Mouse (Mus musculus) gastrocnemius, postnatal 25 days (tissue): ENCODE measurements at regions not wholly inside any gene's neighbourhood (a gene's known extent, or its start where the extent isn't known, plus 50 kb on each side); places are given as distances from the start of the nearest gene placed in this dataset.

ENCODE experiments used
- DNase-seq: peaks from one replicate; pipeline ENCODE4 v3.0.0; 2022

GRCm38 (mm10) chr8:128559004-128559662 is 126.3 kb upstream of the Itgb1 start:
- no peak for DNase-seq

- DNase-seq: no peak
Measured at GRCm38 (mm10) chr8:128560418-128560817, 125.0 kb upstream of the Itgb1 start.

GRCm38 (mm10) chr8:128561016-128561415 is 124.4 kb upstream of the Itgb1 start:
- no peak for DNase-seq

- peak; percentile 54 for DNase-seq
Measured at GRCm38 (mm10) chr8:128562625-128563024, 122.8 kb upstream of the Itgb1 start.

- peak; percentile 8 for DNase-seq
Measured at GRCm38 (mm10) chr8:128563744-128564143, 121.7 kb upstream of the Itgb1 start.

GRCm38 (mm10) chr8:128572291-128572690 is 113.2 kb upstream of the Itgb1 start:
- no peak for DNase-seq

GRCm38 (mm10) chr8:128594114-128594513 is 91.3 kb upstream of the Itgb1 start:
- DNase-seq: no peak

- peak; percentile 28 for DNase-seq
Measured at GRCm38 (mm10) chr8:128594780-128595179, 90.7 kb upstream of the Itgb1 start.

GRCm38 (mm10) chr8:128605588-128605987 is 79.9 kb upstream of the Itgb1 start:
- DNase-seq: no peak

GRCm38 (mm10) chr8:128608876-128609275 is 76.6 kb upstream of the Itgb1 start:
- DNase-seq: no peak

- no peak for DNase-seq
Measured at GRCm38 (mm10) chr8:128612607-128613006, 72.8 kb upstream of the Itgb1 start.

- DNase-seq: no peak
Measured at GRCm38 (mm10) chr8:128617854-128618253, 67.6 kb upstream of the Itgb1 start.

GRCm38 (mm10) chr8:128619086-128619485 is 66.4 kb upstream of the Itgb1 start:
- DNase-seq: no peak
